Mouse (Mus musculus) embryonic facial prominence, embryonic 15.5 days (tissue): Measurements from ENCODE around the gene Rlim. TPM values are rescaled to one million over a fixed set of nuclear protein-coding genes. Genes with fewer than 3 reads are reported as not detected.
A peak's percentile ranks its signal among the peaks of the same experiment; 100 is the strongest.

Source experiments
- ATAC-seq: fragments of 200-750 bp; cut with Nextera tagmentation; 2 replicates; pipeline ENCODE4 v1.8.0; 2017; ENCODE audit warnings: low read depth, moderate TSS enrichment; ENCODE audit not compliant: insufficient number of reproducible peaks, low FRiP score, low TSS enrichment
- H3K27ac ChIP-seq: fragments of 300-500 bp; sonication (generic); replicated peaks from 2 replicates; pipeline ENCODE4 v1.5.1; 2015; ENCODE audit warnings: mild to moderate bottlenecking, inconsistent platforms
- H3K27me3 ChIP-seq: fragments of 300-500 bp; sonication (generic); 2 replicates; pipeline ENCODE4 v1.6.1; 2015; ENCODE audit warnings: inconsistent platforms
- H3K36me3 ChIP-seq: fragments of 300-500 bp; sonication (generic); 2 replicates; pipeline ENCODE4 v1.6.1; 2015; ENCODE audit warnings: mild to moderate bottlenecking, inconsistent platforms
- H3K4me1 ChIP-seq: fragments of 300-500 bp; sonication (generic); 2 replicates; pipeline ENCODE4 v1.6.1; 2015; ENCODE audit warnings: inconsistent platforms
- H3K4me2 ChIP-seq: fragments of 300-500 bp; sonication (generic); replicated peaks from 2 replicates; pipeline ENCODE4 v1.6.1; 2015; ENCODE audit warnings: mild to moderate bottlenecking, inconsistent platforms
- H3K4me3 ChIP-seq: fragments of 300-500 bp; sonication (generic); replicated peaks from 2 replicates; pipeline ENCODE4 v1.5.1; 2015; ENCODE audit warnings: mild to moderate bottlenecking, inconsistent platforms
- H3K9ac ChIP-seq: fragments of 300-500 bp; sonication (generic); 2 replicates; pipeline ENCODE4 v1.6.1; 2015; ENCODE audit warnings: inconsistent platforms
- H3K9me3 ChIP-seq: fragments of 300-500 bp; sonication (generic); replicated peaks from 2 replicates; pipeline ENCODE4 v1.6.1; 2016; ENCODE audit warnings: inconsistent platforms
- WGBS: fragments of 180-500 bp; shearing (Covaris S2); methylation state at CpG from one replicate; pipeline ENCODE4 v1.1.7; 2015; 5-methylcytosine and 5-hydroxymethylcytosine counted together
- polyA plus RNA-seq: library from polyadenylated mRNA; unstranded; fragments of >200 nt; fragmentation: Nextera tagmentation; extraction: Ambion mirVana; gene quantifications from 2 replicates; pipeline ENCODE4 v1.2.1, GENCODE M21; 2015

The Rlim gene
- 29.0 and 29.2 TPM in 2 replicates for polyA plus RNA-seq

DNA sequence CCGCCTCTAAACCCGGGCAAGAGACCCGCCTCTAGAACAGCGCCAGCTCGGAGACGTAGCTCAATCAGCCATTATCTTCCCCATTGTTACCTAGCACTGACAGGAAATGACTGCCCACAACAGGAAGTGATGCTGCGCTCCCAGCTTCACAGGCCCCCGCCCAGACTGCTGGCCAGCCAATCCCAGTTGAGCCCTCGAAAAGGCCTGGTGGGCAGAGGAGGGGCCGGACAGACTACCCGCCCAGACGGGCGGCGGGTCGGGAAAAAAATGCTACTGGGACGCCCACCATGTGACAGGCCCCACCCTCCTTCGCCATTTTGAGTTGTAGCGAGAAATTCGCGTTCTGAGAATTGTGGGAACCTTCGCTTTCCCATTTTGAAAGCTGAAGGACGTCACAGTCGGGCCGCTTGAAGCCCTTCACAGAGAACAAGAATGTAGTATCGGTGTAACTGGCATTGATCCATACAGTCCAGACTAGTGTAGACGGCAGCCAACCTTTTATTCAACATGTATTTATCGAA lies at the start of gene Rlim:
TSS of gene Rlim (minus strand) at position 116 of the 521 bp plus-strand sequence.
- H3K4me2 ChIP-seq = peak within 1 kb of the TSS; percentile 44
- WGBS = 19% methylated on average over 27 of the region's 27 CpGs
- H3K36me3 ChIP-seq = no peaks in the 10 kb centered on the region
- peak; percentile 99 for ATAC-seq
- H3K9ac ChIP-seq = peak within 1 kb of the TSS; percentile 54
- H3K4me3 ChIP-seq = peak within 1 kb of the TSS; percentile 69
- H3K9me3 ChIP-seq = no peaks in the 10 kb centered on the region
- H3K27ac ChIP-seq = peak within 1 kb of the TSS; percentile 93
- no peaks in the 10 kb centered on the region for H3K4me1 ChIP-seq
- peaks cover 5% of the 10 kb centered on the region; the same call in 1 of the 2 replicates for H3K27me3 ChIP-seq

DNA sequence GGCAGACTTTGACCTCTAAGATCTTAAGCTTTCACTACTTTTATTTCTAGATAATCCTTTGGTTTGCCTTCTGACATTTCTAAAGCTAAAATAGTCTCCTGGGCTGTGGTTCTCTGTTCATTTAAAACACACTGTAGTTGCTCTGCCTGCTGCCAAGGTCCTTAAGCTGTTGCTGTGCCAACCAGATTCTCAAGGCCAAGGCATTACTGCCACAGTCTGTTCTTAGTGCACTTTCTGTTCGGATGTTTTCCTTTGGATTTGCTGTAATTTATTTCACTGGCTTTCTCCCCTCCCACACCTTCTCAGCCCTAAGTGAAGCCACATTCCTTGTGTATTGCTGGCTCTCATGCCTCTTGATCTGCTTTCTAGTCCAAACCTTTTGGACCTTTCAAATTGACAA lies 36.1 kb upstream of the Rlim start:
- Histone ChIP-seq H3K4me2 (no peak overlapping the region), H3K4me3 (no peak overlapping the region), H3K36me3 (no peaks in the 10 kb centered on the region), H3K27ac (no peak overlapping the region), H3K4me1 (no peaks in the 10 kb centered on the region), H3K9ac (no peak overlapping the region), H3K9me3 (no peaks in the 10 kb centered on the region), H3K27me3 (peaks cover 4% of the 10 kb centered on the region; the same call in 1 of the 2 replicates)
- ATAC-seq = no peak
- 35% methylated on average over 1 of the region's 1 CpGs for WGBS

DNA sequence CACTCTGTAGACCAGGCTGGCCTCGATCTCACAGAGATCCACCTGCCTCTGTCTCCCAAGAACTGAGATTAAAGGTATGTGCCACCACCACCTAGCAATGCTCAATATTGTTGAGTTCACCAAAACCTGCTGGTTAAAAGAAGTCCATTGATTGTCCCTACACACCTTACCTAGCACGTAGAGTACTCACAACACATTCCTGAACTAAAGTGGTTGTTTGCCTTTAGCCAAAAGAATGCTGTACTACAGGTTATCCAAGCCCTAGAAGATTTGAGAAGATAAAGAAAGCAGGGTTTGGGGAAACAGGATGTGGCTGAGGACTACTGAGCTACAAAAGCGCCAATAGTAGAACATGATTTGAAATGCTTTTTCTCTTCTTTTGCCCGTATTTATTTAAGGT lies 34.0 kb upstream of the Rlim start:
- Histone ChIP-seq H3K4me2 (no peak overlapping the region), H3K36me3 (no peaks in the 10 kb centered on the region), H3K4me1 (no peaks in the 10 kb centered on the region), H3K27ac (no peak overlapping the region), H3K4me3 (no peak overlapping the region), H3K9ac (no peak overlapping the region), H3K9me3 (no peaks in the 10 kb centered on the region), H3K27me3 (peaks cover 6% of the 10 kb centered on the region; the same call in 1 of the 2 replicates)
- ATAC-seq = no peak
- WGBS = 76% methylated on average over 4 of the region's 4 CpGs

DNA sequence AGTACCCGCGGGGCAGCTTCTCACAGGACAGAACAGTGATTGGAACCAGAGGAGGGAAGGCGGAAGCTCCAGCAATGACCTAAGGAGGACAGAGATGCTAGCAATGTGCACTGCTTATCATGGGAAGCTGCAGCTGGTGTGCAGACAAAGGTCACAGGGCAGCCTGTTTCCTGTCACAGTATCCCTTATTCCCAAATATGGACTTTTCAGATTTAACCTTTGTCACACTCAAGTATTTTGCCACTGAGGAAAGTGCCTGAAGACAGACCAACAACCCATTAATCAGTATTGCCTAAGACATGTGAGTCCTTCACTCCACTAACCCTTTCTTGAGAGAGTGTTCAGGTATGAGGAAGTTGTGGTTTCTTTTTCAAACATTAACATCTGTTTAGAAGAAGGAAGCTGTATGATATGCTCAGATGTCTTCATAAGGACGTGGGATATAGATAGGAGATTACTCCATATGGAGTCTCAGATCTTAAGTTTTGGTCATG lies 32.3 kb upstream of the Rlim start:
- Histone ChIP-seq H3K27me3 (peaks cover 6% of the 10 kb centered on the region; the same call in 1 of the 2 replicates), H3K9me3 (no peaks in the 10 kb centered on the region), H3K4me3 (no peak overlapping the region), H3K9ac (no peak overlapping the region), H3K4me1 (no peaks in the 10 kb centered on the region), H3K27ac (no peak overlapping the region), H3K4me2 (no peak overlapping the region), H3K36me3 (no peaks in the 10 kb centered on the region)
- WGBS = 31% methylated on average over 4 of the region's 4 CpGs
- ATAC-seq = no peak

DNA sequence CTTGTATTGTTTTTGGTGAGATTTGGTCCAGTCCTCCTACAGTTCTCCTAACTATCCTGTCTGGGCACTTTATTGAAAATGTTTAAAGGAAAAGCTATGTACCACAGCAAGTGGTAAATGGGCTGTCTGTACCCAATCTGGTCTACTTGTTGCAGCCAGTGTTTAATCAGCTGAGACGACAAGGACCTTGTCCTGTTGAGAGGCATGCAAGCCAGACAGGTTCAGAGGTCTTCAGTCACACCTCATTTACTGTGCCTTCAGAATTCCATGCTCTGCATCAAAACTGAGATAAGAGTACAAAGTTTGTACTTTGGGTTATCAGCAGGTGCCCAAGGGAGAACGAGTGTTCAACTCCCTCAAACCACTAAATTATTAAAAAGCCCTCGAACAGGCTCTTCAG lies 13.7 kb upstream of the Rlim start:
- no peaks in the 10 kb centered on the region for H3K9me3 ChIP-seq
- 62% methylated on average over 3 of the region's 3 CpGs for WGBS
- no peak overlapping the region for H3K4me2 ChIP-seq
- H3K36me3 ChIP-seq = no peaks in the 10 kb centered on the region
- H3K4me3 ChIP-seq = no peak overlapping the region
- no peak overlapping the region for H3K9ac ChIP-seq
- no peak overlapping the region for H3K27ac ChIP-seq
- no peak for ATAC-seq
- no peaks in the 10 kb centered on the region for H3K4me1 ChIP-seq
- peaks cover 5% of the 10 kb centered on the region; the same call in 1 of the 2 replicates for H3K27me3 ChIP-seq

DNA sequence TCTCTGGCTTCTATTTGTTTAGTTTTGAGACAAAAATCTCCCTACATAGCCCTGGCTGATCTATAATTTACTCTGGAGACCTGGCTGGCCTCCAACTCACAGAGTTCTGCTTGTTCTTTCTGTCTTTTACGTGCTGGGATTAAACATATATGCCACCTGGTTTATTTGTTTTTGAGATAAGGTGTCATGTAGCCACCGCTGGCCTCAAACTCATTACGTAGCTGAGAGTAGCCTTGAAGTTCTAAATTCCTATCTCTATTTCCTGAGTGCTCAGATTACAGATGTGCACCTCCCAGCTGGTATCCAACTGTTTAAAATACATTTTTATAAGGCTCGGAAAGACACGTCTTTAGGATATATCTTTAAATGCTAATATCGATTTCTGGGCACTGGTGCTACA lies 12.8 kb upstream of the Rlim start:
- no peak for ATAC-seq
- no peak overlapping the region for H3K4me2 ChIP-seq
- H3K9me3 ChIP-seq = no peaks in the 10 kb centered on the region
- H3K9ac ChIP-seq = no peak overlapping the region
- peaks cover 5% of the 10 kb centered on the region; the same call in 1 of the 2 replicates for H3K27me3 ChIP-seq
- H3K27ac ChIP-seq = no peak overlapping the region
- no peak overlapping the region for H3K4me3 ChIP-seq
- H3K4me1 ChIP-seq = no peaks in the 10 kb centered on the region
- 58% methylated on average over 6 of the region's 6 CpGs for WGBS
- no peaks in the 10 kb centered on the region for H3K36me3 ChIP-seq

DNA sequence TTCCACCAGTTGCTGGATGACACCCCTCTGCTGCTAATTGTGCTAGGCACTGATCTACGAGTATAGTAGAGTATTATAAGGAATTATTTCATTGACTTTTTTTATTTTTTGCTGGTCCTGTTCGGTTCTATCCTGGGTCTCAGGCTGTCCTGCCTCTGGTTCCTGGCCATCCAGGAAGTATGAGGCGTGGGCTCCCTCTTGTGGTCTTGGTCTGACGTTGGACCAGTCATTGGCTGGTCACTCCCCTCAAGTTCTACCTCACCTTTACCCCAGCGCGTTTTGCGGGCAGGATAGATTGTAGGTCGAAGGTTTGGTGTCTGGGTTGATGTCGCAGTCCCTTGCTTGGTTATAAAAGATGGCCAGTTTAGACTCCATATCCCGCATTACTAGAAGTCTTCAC lies 10.6 kb upstream of the Rlim start:
- Histone ChIP-seq H3K27me3 (no peaks in the 10 kb centered on the region; the same call in 1 of the 2 replicates), H3K36me3 (no peaks in the 10 kb centered on the region), H3K4me1 (no peaks in the 10 kb centered on the region), H3K4me3 (no peak overlapping the region), H3K9me3 (no peaks in the 10 kb centered on the region), H3K27ac (no peak overlapping the region), H3K9ac (no peak overlapping the region), H3K4me2 (no peak overlapping the region)
- 29% methylated on average over 10 of the region's 10 CpGs for WGBS
- ATAC-seq = no peak

DNA sequence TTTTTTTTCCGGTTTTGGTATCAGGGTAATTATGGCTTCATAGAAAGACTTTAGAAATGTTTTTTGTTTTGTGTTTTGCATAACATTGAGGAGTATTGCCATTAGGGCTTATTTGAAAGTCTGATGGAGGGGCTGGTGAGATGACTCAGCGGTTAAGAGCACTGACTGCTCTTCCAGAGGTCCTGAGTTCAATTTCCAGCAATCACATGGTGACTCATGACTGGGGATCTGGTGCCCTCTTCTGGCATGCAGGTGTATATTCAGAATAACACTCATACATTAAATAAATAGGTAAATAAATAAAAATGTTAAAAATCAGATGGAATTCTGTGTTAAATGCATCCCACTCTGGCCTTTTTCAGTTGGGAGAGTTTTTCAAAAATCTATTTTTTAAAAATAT lies 9.3 kb upstream of the Rlim start:
- no peaks in the 10 kb centered on the region for H3K9me3 ChIP-seq
- no peak overlapping the region for H3K4me2 ChIP-seq
- 49% methylated on average over 2 of the region's 2 CpGs for WGBS
- no peak overlapping the region for H3K27ac ChIP-seq
- H3K9ac ChIP-seq = no peak overlapping the region
- H3K27me3 ChIP-seq = no peaks in the 10 kb centered on the region; the same call in 1 of the 2 replicates
- ATAC-seq = no peak
- H3K36me3 ChIP-seq = no peaks in the 10 kb centered on the region
- H3K4me1 ChIP-seq = no peaks in the 10 kb centered on the region
- H3K4me3 ChIP-seq = no peak overlapping the region

DNA sequence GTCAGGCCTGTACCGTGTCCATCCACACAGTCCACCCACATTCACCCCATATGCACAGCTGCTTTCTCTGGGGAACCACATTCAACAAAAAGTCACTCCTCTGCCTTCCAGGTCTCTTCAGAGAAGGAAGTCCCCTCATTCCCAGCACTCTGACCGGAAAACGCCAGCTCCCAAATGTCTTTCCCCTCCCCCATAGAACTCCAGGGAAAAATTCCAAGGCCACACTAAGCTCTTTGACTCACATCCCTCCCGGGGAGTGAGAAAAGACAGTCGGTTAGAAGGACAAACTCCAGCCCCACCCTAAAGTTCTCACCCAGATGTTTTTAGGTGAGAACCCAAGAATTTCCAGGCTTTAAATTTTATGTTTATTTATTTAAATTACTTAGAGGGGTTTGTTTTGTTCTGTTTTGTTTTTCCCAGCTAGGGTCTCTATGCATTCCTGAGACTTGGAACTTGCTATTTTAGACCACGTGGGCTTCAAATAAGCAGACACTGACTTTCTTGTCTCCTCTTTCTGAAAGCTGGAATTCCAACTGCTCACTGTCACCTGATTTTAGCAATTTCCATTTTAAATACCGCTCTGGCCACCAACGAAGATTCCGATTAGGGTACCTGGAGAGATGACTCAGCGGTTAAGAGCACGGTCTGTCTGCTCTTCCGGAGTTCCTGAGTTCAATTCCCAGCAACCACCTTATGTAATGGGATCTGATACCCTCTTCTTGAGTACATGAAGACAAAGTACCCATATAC lies 6.3 kb upstream of the Rlim start:
- no peaks in the 10 kb centered on the region for H3K4me1 ChIP-seq
- no peaks in the 10 kb centered on the region for H3K9me3 ChIP-seq
- H3K27me3 ChIP-seq = peaks cover 5% of the 10 kb centered on the region; the same call in 1 of the 2 replicates
- 20% methylated on average over 12 of the region's 12 CpGs for WGBS
- no peak for ATAC-seq
- no peak overlapping the region for H3K27ac ChIP-seq
- H3K9ac ChIP-seq = no peak overlapping the region
- H3K4me2 ChIP-seq = no peak overlapping the region
- H3K4me3 ChIP-seq = no peak overlapping the region
- H3K36me3 ChIP-seq = no peaks in the 10 kb centered on the region

DNA sequence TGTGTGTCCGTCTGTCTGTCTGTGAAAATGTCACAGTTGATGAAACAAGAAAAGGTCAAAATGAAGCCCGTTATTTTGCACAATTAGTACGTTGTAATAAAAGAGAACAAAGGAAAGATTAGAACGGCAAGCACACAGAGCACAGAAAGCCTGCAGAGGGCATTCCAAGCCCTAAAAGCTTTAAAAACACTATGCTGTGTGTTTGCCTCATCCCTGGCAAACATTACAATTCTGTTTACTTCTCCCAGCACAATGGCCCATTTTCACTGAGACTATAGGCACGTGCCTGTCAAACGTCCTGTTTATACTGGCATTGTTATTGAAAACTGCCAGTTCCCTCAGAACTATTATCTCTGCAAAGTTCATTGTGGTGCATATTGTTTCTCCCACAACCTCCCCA lies 5.1 kb upstream of the Rlim start:
- Histone ChIP-seq H3K9ac (no peak overlapping the region), H3K9me3 (no peaks in the 10 kb centered on the region), H3K27ac (no peak overlapping the region), H3K4me1 (no peaks in the 10 kb centered on the region), H3K36me3 (no peaks in the 10 kb centered on the region), H3K27me3 (peaks cover 5% of the 10 kb centered on the region; the same call in 1 of the 2 replicates), H3K4me2 (no peak overlapping the region), H3K4me3 (no peak overlapping the region)
- no peak for ATAC-seq
- WGBS = 18% methylated on average over 6 of the region's 6 CpGs

DNA sequence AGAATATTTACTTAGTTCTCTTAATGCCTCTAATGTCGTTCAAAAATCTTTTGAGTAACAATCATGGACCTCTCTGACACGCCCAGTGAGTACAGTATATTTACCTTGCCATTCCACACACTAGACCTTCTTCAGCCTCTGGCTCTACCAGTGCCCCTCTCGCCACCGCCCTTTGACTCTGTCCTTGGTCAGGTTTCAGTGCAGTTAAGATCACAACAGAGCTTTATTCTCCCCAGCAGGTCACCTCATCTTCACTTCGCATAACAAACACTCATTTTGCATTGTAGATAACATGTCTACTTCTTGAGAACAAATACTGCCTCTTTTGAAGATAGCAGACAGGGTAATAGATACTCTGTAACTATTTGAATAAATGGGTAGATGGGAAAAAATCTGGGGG lies 3.9 kb upstream of the Rlim start:
- Histone ChIP-seq H3K9me3 (no peaks in the 10 kb centered on the region), H3K4me2 (no peak overlapping the region), H3K27me3 (peaks cover 5% of the 10 kb centered on the region; the same call in 1 of the 2 replicates), H3K4me1 (no peaks in the 10 kb centered on the region), H3K36me3 (no peaks in the 10 kb centered on the region), H3K9ac (no peak overlapping the region), H3K4me3 (no peak overlapping the region), H3K27ac (no peak overlapping the region)
- no peak for ATAC-seq
- 32% methylated on average over 5 of the region's 5 CpGs for WGBS
